18 mouse cellular contexts compared by ENCODE assay signal in the genomic region with DNA sequence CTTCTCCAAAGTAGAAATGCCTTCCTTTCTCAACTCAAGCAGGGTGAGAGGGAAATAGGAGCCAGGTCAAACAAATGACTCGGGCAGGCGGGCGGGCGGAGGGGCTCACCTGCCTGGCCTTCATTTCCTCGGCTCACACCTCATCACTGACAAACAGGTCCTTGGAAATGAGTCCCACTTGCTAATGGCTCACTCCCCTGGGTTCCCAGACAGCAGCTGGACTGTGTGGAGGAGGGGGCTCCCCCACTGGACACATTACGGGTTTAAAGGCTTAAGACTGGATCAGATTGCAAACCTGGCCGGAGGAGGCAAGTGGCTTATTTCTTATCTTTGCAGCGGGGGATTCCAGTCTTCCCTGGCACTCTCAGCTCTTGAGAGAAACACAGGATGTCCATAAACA. TPM values are rescaled to one million over a fixed set of nuclear protein-coding genes. Genes with fewer than 3 reads are reported as not detected.
"Had no signal": no experiment of that assay in that cellular context is flagged by ENCODE, and none has a peak within 500 bp of the region (broad histone marks: within the 10 kb centered on the region; RNA-seq: fewer than 3 reads in every experiment).

No protein-coding gene starts in this region.

- H3K27ac ChIP-seq: liver, embryonic 13.5 days; lung, embryonic 15.5 days; macrophage; midbrain, embryonic 15.5 days; neural tube, embryonic 12.5 days had no signal

- H3K4me3 ChIP-seq: liver, embryonic 13.5 days; lung, embryonic 15.5 days; megakaryocyte, embryonic 14.5 days; midbrain, embryonic 15.5 days; neural tube, embryonic 12.5 days had no signal

- H3K4me2 ChIP-seq: liver, embryonic 13.5 days; lung, embryonic 15.5 days; midbrain, embryonic 11.5 days; midbrain, embryonic 15.5 days; neural tube, embryonic 12.5 days had no signal

- DNase-seq: kidney, adult 9 months; kidney, postnatal 36 days; left cerebral cortex, postnatal 4 days; liver; liver, embryonic 13.5 days; liver, postnatal 0 days; lung, postnatal 14 days; right cerebral cortex, adult 18-20 months; right cerebral cortex, postnatal 25 days; thymus, postnatal 14 days had no signal

- H3K4me1 ChIP-seq: liver, embryonic 13.5 days; lung, embryonic 15.5 days; megakaryocyte, embryonic 14.5 days; midbrain, embryonic 15.5 days; neural tube, embryonic 12.5 days had no signal

- ATAC-seq: intestine, embryonic 16.5 days; liver, postnatal 0 days; midbrain, embryonic 15.5 days had no signal

- H3K9ac ChIP-seq: liver, embryonic 13.5 days; liver, postnatal 0 days; lung, embryonic 15.5 days; midbrain, embryonic 15.5 days; neural tube, embryonic 12.5 days had no signal

- H3K36me3 ChIP-seq: liver, embryonic 13.5 days; lung, embryonic 15.5 days; midbrain, embryonic 15.5 days; neural tube, embryonic 12.5 days had no signal

- H3K9me3 ChIP-seq: liver, embryonic 13.5 days; lung, embryonic 15.5 days; midbrain, embryonic 15.5 days; neural tube, embryonic 12.5 days had no signal

RNA-seq across cellular contexts. Expression of a gene that starts 13.1 kb away (rescaled TPM):
- polyA plus RNA-seq: liver, postnatal 0 days; macrophage; small intestine, adult 2 months had no signal
